Mouse (Mus musculus) small intestine, adult 2 months (tissue): ENCODE results near the gene Scamp4. TPM values are rescaled to one million over a fixed set of nuclear protein-coding genes. Genes with fewer than 3 reads are reported as not detected.

Experiments used
- H3K27ac ChIP-seq: fragments of 200-500 bp; 2 replicates; pipeline ENCODE4 v1.5.1; 2012; ENCODE audit warnings: low read depth, low read length, control low read depth, inconsistent platforms; ENCODE audit not compliant: insufficient read depth
- H3K27me3 ChIP-seq: fragments of 200-500 bp; 2 replicates; pipeline ENCODE4 v1.6.1; 2012; ENCODE audit warnings: mild to moderate bottlenecking, moderate library complexity, low read length, inconsistent platforms; ENCODE audit not compliant: control insufficient read depth, insufficient read depth
- H3K36me3 ChIP-seq: fragments of 200-500 bp; 2 replicates; pipeline ENCODE4 v1.6.1; 2012; ENCODE audit warnings: mild to moderate bottlenecking, low read length, control low read depth, inconsistent platforms; ENCODE audit not compliant: control insufficient read depth, insufficient read depth
- H3K4me1 ChIP-seq: fragments of 200-500 bp; 2 replicates; pipeline ENCODE4 v1.6.1; 2012; ENCODE audit warnings: low read length, inconsistent platforms, mixed read lengths; ENCODE audit not compliant: control insufficient read depth, insufficient read depth, insufficient read length
- H3K4me3 ChIP-seq: fragments of 200-500 bp; 2 replicates; pipeline ENCODE4 v1.5.1; 2012; ENCODE audit warnings: low read depth, mild to moderate bottlenecking, control low read depth, inconsistent platforms, low read length, moderate library complexity
- CTCF ChIP-seq: fragments of 200-500 bp; IDR thresholded peaks from 2 replicates; pipeline ENCODE4 v1.5.1; 2012; ENCODE audit warnings: low read depth, mild to moderate bottlenecking, control low read depth, inconsistent platforms, low read length, moderate library complexity, mixed read lengths; ENCODE audit not compliant: insufficient replicate concordance, insufficient read length; ENCODE audit errors: extremely low read depth
- POLR2A ChIP-seq: fragments of 200-500 bp; IDR thresholded peaks from 2 replicates; pipeline ENCODE4 v1.6.1; 2012; ENCODE audit warnings: low read depth, mild to moderate bottlenecking, control low read depth, inconsistent platforms, low read length, moderate library complexity
- WGBS: fragments of 180-500 bp; shearing (Covaris S2); methylation state at CpG from one replicate; pipeline ENCODE4 v1.1.7; 2018; 5-methylcytosine and 5-hydroxymethylcytosine counted together
- polyA plus RNA-seq: library from polyadenylated mRNA; depleted of rRNA; stranded (reverse); fragments of >200 nt; gene quantifications from 2 replicates; pipeline ENCODE4 v1.2.3, GENCODE M21; 2012

The Scamp4 gene
- polyA plus RNA-seq, 1 experiment, result 130 TPM

GRCm38 (mm10) chr10:80613821-80614220 lies 11.1 kb downstream of the Scamp4 start:
- TF ChIP-seq CTCF (no peak), POLR2A (no peak)
- no peaks in the 10 kb centered on the region for H3K27me3 ChIP-seq
- H3K4me3 ChIP-seq, result no peak overlapping the region
- peaks cover 41% of the 10 kb centered on the region for H3K36me3 ChIP-seq
- peaks cover 19% of the 10 kb centered on the region for H3K4me1 ChIP-seq
- WGBS, result 81% methylated on average over 3 of the region's 3 CpGs
- no peak overlapping the region for H3K27ac ChIP-seq

DNA sequence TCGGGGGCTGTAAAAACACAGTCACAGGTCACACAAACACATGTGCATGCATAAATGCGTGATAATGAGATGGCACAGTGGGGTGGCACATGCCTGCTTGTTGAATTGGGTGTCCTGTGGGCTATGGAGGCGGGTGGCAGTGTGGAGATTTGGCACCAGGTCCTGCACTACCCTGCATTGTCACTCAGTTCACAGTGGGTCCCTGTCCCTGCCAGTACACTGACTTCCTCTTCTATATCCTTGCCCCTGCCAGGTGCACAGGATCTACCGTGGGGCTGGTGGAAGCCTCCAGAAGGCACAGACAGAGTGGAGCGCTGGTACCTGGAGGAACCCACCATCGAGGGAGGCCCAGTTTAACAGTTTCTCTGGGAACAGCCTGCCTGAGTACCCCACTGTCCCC lies 11.7 kb downstream of the Scamp4 start:
- H3K27ac ChIP-seq, result no peak overlapping the region
- WGBS, result 89% methylated on average over 6 of the region's 6 CpGs
- no peak for TF ChIP-seq POLR2A
- H3K4me3 ChIP-seq, result no peak overlapping the region
- peaks cover 38% of the 10 kb centered on the region for H3K36me3 ChIP-seq
- H3K27me3 ChIP-seq, result no peaks in the 10 kb centered on the region
- peaks cover 19% of the 10 kb centered on the region for H3K4me1 ChIP-seq

DNA sequence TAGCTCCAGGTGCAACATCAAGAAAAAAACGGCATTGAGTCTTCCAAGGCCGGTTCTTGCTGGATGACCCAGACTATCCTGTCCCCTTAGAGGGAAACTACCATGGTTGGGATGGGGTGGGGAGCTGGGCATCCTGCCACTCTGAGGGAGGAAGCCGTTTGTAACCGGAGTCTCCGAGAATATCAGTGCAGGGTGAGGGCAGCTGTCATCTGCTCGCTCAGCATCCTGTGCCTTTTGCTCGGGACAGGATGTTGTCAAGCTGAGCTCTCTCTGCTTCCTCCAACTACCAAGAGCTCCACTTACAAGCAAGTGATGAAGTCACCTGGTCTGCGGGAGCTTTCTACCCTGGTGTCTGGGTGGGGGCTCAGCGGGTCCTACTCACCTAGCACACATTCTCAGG lies 15.5 kb downstream of the Scamp4 start:
- WGBS, result 48% methylated on average over 9 of the region's 9 CpGs
- H3K27ac ChIP-seq, result peak overlapping the region; percentile 7; the same call in 1 of the 2 replicates
- peaks cover 21% of the 10 kb centered on the region for H3K4me1 ChIP-seq
- H3K36me3 ChIP-seq, result peaks cover 24% of the 10 kb centered on the region
- H3K27me3 ChIP-seq, result no peaks in the 10 kb centered on the region
- no peak overlapping the region for H3K4me3 ChIP-seq
- TF ChIP-seq POLR2A (no peak), CTCF (no peak)

DNA sequence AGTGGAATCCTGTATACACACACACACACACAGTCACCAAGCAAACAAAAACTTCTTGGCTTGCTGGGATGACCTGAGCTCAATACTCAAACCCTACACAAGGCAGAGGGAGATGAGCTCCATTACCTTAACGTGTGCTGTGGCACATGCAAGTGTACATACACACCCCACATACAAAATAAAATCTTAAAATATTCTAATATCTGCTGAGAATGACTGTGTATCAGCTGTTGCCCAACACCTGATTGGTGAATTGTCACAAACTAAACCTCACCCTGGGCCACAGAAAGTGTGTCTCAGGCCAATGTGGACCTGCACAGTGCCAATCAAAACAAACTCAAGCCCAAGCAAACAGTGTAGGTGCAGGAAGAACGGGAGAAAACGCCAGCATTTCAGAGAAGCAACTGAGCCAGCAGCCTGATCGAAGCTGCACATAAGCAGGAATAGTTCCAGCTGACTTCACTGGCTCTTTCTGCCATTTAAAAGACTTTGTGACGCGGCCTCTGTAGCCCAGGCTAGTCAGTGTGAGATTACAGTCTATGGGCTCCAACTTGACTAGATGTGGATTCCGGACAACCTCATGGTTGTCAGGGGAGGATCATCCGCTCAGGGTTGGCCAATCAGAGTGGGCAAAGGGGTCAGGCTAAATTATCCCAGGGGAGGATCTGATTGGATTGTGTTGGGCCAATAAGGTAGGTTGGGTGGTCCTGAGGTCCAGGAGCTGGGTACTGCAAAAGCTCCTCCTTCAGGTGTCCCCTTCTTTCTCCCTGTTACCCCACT lies 17.0 kb downstream of the Scamp4 start:
- H3K27me3 ChIP-seq, result no peaks in the 10 kb centered on the region
- H3K4me3 ChIP-seq, result no peak overlapping the region
- TF ChIP-seq CTCF (no peak), POLR2A (no peak)
- peaks cover 25% of the 10 kb centered on the region for H3K4me1 ChIP-seq
- H3K36me3 ChIP-seq, result peaks cover 9% of the 10 kb centered on the region
- 71% methylated on average over 8 of the region's 8 CpGs for WGBS
- H3K27ac ChIP-seq, result no peak overlapping the region

DNA sequence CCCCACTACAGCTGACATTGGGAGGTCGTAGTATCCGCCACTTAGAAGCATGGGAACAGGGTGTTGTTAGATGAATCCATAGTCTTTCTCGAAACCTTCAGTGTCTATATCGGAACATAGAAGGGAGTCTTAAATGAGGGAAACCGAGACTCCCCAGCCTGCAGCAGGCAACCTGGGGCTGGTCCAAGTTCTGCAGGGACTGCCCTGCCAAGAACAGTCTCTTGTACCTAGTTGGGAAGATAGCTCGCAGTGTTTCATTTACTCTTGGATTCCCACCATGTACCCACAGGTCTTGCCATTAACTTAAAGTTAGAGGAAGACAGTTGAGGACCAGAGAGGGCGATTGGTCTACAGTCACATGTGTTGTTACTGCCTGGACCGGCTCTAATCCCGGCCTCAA lies 17.7 kb downstream of the Scamp4 start:
- H3K27ac ChIP-seq, result no peak overlapping the region
- peaks cover 5% of the 10 kb centered on the region for H3K36me3 ChIP-seq
- H3K4me1 ChIP-seq, result peaks cover 29% of the 10 kb centered on the region
- H3K27me3 ChIP-seq, result no peaks in the 10 kb centered on the region
- no peak for TF ChIP-seq CTCF
- no peak for TF ChIP-seq POLR2A
- WGBS, result 88% methylated on average over 9 of the region's 9 CpGs
- H3K4me3 ChIP-seq, result no peak overlapping the region

DNA sequence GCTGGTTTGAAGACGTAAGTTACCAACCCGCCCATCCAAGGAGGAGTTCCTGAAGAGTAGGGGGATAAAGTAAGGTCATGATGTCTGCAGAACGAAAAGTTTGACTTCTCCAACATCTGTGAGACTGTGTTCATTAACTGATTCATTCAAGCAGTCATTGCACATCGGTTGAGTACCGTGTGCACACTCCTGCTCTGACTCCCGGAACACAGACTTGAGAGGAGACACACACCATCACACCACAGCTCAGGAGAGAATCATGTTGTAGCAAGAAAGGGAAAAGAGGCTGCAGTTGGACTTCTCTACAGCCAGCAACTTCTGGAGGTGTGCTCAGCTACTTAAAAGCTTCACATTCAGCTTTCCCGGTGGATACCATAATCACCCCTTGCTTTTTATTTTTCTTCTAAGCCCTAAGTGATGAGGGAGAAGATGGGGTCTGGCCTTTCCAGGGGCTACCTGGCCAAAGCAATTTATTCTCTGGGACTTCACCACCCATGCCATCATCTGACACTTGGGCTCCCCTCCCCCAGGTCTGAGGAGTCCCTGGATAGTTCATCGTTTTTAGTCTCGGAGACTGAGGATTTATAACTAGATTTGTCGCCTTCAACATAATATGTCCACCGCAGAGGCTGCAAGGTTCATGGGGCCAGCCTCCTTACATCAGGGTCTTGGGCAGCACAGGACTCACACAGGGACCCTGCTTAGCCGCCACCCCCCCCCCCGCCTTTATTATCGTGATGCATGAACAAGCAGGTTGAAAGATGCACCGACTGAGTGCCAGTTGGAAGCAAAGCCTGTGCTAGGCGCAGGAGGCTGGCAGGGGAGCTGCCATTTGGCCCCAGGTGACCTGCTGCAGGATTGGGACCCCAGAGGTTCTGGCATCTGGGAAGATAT lies 18.4 kb downstream of the Scamp4 start:
- peak overlapping the region; percentile 71 for H3K4me3 ChIP-seq
- no peaks in the 10 kb centered on the region for H3K36me3 ChIP-seq
- no peaks in the 10 kb centered on the region for H3K27me3 ChIP-seq
- TF ChIP-seq CTCF, result no peak
- no peak for TF ChIP-seq POLR2A
- 57% methylated on average over 16 of the region's 16 CpGs for WGBS
- H3K27ac ChIP-seq, result peak overlapping the region; percentile 94
- peaks cover 30% of the 10 kb centered on the region for H3K4me1 ChIP-seq

GRCm38 (mm10) chr10:80621690-80621939 lies 18.9 kb downstream of the Scamp4 start:
- Histone ChIP-seq H3K4me3 (peak overlapping the region; percentile 71), H3K4me1 (peaks cover 30% of the 10 kb centered on the region), H3K27me3 (no peaks in the 10 kb centered on the region), H3K27ac (peak overlapping the region; percentile 94), H3K36me3 (no peaks in the 10 kb centered on the region)
- TF ChIP-seq POLR2A (no peak), CTCF (no peak)
- WGBS, result 2% methylated on average over 9 of the region's 9 CpGs
